Mouse (Mus musculus) neutrophil, adult 65 days (primary cell): ENCODE data around the gene Magi1. TPM values are rescaled to one million over a fixed set of nuclear protein-coding genes. Genes with fewer than 3 reads are reported as not detected.

Source experiments
- total RNA-seq: library from RNA; stranded (reverse); gene quantifications from 2 replicates; pipeline ENCODE4 v1.2.4, GENCODE M21; 2023

Gene Magi1
- 1.1 TPM in 1 of 2 replicates, not detected in the other for total RNA-seq

GRCm38 (mm10) chr6:94283318-94284061 lies at the start of gene Magi1:
Gene Magi1, minus strand, starts transcription at chr6:94283917.

Other genes starting within 250 kb of the Magi1 start
- 2.7 and 3.3 TPM in 2 replicates for gene Slc25a26, start 216.4 kb upstream of the Magi1 start, total RNA-seq